Mouse (Mus musculus) midbrain, embryonic 12.5 days (tissue): Measurements from ENCODE around the gene Gsdmc4. TPM values are rescaled to one million over a fixed set of nuclear protein-coding genes. Genes with fewer than 3 reads are reported as not detected.
"Not testable (repeated sequence)": the region's sequence is repeated elsewhere in the genome, so short reads cannot be mapped to it uniquely, and the experiment has no call there.

Experiments used
- ATAC-seq: fragments of 200-750 bp; cut with Nextera tagmentation; 2 replicates; pipeline ENCODE4 v1.8.0; 2017; ENCODE audit warnings: low read depth, moderate TSS enrichment, moderate library complexity; ENCODE audit not compliant: low FRiP score
- H3K27ac ChIP-seq: fragments of 300-500 bp; sonication (generic); replicated peaks from 2 replicates; pipeline ENCODE4 v1.5.1; 2016; ENCODE audit warnings: mild to moderate bottlenecking
- H3K27me3 ChIP-seq: fragments of 300-500 bp; sonication (generic); 2 replicates; pipeline ENCODE4 v1.6.1; 2016; ENCODE audit warnings: mild to moderate bottlenecking
- H3K36me3 ChIP-seq: fragments of 300-500 bp; sonication (generic); 2 replicates; pipeline ENCODE4 v1.6.1; 2016
- H3K4me1 ChIP-seq: fragments of 300-500 bp; sonication (generic); 2 replicates; pipeline ENCODE4 v1.6.1; 2016
- H3K4me2 ChIP-seq: fragments of 300-500 bp; sonication (generic); replicated peaks from 2 replicates; pipeline ENCODE4 v1.6.1; 2016; ENCODE audit warnings: mild to moderate bottlenecking, moderate library complexity
- H3K4me3 ChIP-seq: fragments of 300-500 bp; sonication (generic); 2 replicates; pipeline ENCODE4 v1.5.1; 2016; ENCODE audit warnings: mild to moderate bottlenecking
- H3K9ac ChIP-seq: fragments of 300-500 bp; sonication (generic); replicated peaks from 2 replicates; pipeline ENCODE4 v1.6.1; 2016; ENCODE audit warnings: mild to moderate bottlenecking, moderate library complexity
- H3K9me3 ChIP-seq: fragments of 300-500 bp; sonication (generic); 2 replicates; pipeline ENCODE4 v1.6.1; 2016; ENCODE audit warnings: mild to moderate bottlenecking
- WGBS: fragments of 180-500 bp; shearing (Covaris S2); methylation state at CpG from one replicate; pipeline ENCODE4 v1.1.7; 2016; 5-methylcytosine and 5-hydroxymethylcytosine counted together
- polyA plus RNA-seq: library from polyadenylated mRNA; unstranded; fragments of >200 nt; fragmentation: Nextera tagmentation; extraction: Ambion mirVana; gene quantifications from 2 replicates; pipeline ENCODE4 v1.2.1, GENCODE M21; 2016

Gsdmc4 gene
- polyA plus RNA-seq, 1 experiment from 2014 or later = not detected

DNA sequence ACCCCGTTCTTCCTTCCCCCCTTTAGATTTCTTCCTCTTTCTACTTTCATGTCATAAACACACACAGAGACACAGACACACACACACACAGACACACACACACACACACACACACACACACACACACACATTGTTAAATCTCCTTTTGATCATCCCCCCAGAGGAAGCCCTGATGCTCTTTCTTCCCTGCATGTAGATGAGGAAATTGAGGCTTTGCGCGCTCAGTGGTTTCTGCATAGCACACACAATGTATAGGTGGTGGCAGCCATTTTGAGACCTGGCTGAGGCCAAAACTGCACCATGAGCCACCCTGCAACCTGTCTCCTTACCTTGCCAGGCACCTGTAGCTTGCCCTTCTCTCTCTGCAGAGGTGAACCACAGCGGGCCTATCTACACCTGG is 4.5 kb upstream of the Gsdmc4 start:
- not testable (repeated sequence) for H3K4me1 ChIP-seq, H3K4me2 ChIP-seq, ATAC-seq, H3K4me3 ChIP-seq, H3K27ac ChIP-seq, H3K27me3 ChIP-seq, H3K9me3 ChIP-seq, H3K36me3 ChIP-seq, H3K9ac ChIP-seq
- 83% methylated on average over 4 of the region's 4 CpGs for WGBS

DNA sequence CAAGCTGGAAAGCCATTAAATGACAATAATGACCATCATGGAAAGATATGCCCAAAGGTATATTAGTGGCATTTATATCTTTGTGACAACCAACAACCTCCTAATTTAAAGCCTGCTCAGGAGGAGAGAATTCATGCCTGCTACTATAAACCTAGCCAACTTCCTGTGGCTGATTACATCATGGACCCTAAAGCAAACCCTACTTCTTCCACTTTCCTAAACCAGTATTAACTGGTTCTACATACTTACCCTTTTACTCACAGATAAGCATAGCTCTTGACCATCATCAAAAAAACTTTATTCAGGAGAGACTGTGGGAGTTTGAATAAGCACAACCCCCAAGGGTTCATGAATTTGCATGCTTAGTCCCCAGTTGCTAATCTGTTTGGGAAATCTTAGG is 2.2 kb downstream of the Gsdmc4 start:
- H3K4me2 ChIP-seq, H3K9ac ChIP-seq, ATAC-seq, H3K4me1 ChIP-seq, H3K27me3 ChIP-seq, H3K27ac ChIP-seq, H3K4me3 ChIP-seq, H3K36me3 ChIP-seq, H3K9me3 ChIP-seq: not testable (repeated sequence)

DNA sequence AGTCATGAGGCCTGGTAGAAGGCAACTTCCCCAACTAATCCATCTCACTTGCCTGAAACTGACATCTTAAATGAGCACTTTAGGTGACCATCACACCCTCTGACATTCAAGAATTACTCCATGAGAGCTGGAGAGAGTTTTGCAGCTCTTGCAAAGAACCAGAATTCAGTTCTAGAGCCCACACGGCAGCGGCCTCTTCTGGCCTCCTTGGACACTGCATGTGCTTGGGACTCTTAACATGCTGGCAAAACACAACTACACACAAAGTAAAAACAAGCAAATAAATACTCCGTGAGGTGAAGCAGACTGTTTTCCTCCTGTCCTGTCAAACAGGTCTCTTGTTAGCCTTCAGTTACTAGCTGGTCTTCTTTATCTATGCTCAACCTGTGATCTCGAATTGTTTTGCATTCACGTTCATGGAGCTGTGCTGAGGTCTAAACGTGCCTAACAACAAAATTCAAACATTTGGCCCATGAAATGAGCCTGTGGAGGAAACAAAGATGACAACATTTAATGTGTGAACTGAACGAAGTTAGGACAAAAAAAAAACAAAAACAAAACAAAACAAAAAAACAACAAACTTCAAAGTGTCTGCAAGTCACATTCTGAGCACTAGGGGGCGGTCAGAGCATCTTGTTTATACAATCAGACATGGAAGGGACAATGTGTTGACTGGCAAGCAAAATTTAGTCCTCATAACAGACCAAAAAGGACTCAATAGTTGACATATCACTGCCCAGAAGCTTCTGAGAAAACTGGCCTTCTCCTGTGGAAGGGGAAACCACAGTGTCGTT is 16.3 kb downstream of the Gsdmc4 start:
- not testable (repeated sequence) for H3K27ac ChIP-seq, H3K36me3 ChIP-seq, H3K4me3 ChIP-seq, H3K9ac ChIP-seq, H3K4me2 ChIP-seq, H3K27me3 ChIP-seq, H3K4me1 ChIP-seq, ATAC-seq, H3K9me3 ChIP-seq
- WGBS = 38% methylated on average over 9 of the region's 9 CpGs

DNA sequence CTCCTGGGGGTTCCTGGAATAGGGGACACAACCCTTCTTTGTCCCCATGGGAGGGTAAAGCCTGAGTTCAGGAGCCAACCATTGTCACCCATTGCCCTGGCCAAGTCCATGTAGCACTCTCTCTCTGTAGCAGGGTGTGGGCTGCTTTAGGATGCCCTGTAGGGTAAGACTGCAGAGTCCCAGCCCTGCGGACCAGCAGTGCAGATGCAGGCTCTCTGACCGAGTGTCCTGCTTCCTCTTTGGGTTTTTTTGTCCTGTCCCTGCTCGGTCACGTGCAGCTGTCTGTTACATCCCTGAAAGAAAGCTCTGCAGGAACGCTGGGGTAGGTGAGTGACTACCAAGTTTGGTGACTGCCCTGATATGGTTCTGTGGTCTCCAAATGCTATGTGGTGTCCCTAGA is 23.7 kb downstream of the Gsdmc4 start:
- not testable (repeated sequence) for H3K27me3 ChIP-seq, H3K4me2 ChIP-seq, H3K4me1 ChIP-seq, H3K9ac ChIP-seq, ATAC-seq, H3K4me3 ChIP-seq, H3K27ac ChIP-seq, H3K9me3 ChIP-seq, H3K36me3 ChIP-seq
- WGBS = 75% methylated on average over 5 of the region's 5 CpGs

DNA sequence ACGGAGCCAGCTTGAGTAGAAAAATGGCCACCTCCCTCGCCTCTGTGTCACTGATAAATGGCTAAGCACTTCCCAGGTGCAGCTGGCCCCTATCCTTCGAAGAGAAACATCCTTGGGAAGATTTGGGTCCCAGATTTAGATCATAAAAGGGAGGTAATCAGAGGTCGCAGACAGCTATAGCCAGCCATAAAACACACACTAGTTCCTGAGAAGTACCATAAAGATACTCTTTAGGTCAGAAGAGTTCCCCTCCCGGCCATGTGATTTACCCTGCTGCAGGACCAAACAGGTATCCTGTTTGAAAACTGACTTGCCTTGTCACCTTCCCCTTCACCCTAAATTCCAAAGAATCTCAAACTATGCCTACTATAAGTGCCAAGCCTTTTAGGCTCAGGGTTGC is 24.1 kb downstream of the Gsdmc4 start:
- not testable (repeated sequence) for H3K4me3 ChIP-seq, H3K4me1 ChIP-seq, H3K36me3 ChIP-seq, H3K9me3 ChIP-seq, ATAC-seq, H3K27ac ChIP-seq, H3K9ac ChIP-seq, H3K4me2 ChIP-seq, H3K27me3 ChIP-seq
- WGBS = no CpG with 5 or more reads among the region's 5 CpGs

DNA sequence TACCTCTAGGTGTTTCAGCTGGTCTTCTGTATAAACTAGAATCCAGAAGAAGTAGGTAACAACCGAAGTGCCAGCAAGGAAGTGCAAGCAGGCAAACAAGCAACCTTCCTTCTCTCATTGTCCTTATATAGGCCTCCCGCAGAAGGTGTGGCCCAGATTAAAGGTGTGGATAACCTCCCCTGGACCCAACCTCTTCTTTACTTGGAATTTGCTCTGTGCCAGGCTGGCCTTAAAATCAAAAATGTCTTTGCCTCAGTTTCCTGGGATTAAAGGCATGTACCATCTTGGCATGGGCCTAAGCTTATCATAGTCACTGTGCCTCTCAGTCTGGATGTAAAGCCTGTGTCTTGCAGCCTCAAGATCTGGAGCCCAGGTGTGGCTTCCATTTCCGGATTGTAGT is 33.6 kb downstream of the Gsdmc4 start, which contains the start of gene Gsdmc3:
Gsdmc3 (minus strand) TSS at position 101 of the 400 bp plus-strand sequence.
- H3K9ac ChIP-seq, H3K4me2 ChIP-seq, H3K36me3 ChIP-seq, H3K27me3 ChIP-seq, H3K9me3 ChIP-seq, H3K27ac ChIP-seq, ATAC-seq, H3K4me1 ChIP-seq, H3K4me3 ChIP-seq: not testable (repeated sequence)
- 94% methylated on average over 1 of the region's 3 CpGs for WGBS

DNA sequence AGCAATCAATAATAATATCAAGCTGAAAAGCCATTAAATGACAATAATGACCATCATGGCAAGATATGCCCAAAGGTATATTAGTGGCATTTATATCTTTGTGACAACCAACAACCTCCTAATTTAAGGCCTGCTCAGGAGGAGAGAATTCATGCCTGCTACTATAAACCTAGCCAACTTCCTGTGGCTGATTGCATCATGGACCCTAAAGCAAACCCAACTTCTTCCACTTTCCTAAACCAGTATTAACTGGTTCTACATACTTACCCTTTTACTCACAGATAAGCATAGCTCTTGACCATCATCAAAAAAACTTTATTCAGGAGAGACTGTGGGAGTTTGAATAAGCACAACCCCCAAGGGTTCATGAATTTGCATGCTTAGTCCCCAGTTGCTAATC is 35.9 kb downstream of the Gsdmc4 start:
- H3K36me3 ChIP-seq, H3K4me2 ChIP-seq, ATAC-seq, H3K27ac ChIP-seq, H3K4me3 ChIP-seq, H3K27me3 ChIP-seq, H3K9me3 ChIP-seq, H3K4me1 ChIP-seq, H3K9ac ChIP-seq: not testable (repeated sequence)

DNA sequence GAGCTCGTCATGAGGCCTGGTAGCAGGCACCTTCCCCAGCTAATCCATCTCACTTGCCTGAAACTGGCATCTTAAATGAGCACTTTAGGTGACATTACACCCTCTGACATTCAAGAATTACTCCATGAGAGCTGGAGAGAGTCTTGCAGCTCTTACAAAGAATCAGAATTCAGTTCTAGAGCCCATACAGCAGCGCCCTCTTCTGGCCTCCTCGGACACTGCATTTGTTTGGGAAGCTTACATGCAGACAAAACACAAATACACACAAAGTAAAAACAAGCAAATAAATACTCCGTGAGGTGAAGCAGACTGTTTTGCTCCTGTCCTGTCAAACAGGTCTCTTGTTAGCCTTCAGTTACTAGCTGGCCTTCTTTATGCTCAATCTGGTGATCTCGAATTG is 50.1 kb downstream of the Gsdmc4 start:
- H3K4me3 ChIP-seq, H3K27ac ChIP-seq, H3K4me2 ChIP-seq, H3K36me3 ChIP-seq, H3K27me3 ChIP-seq, ATAC-seq, H3K4me1 ChIP-seq, H3K9ac ChIP-seq, H3K9me3 ChIP-seq: not testable (repeated sequence)
- WGBS = 43% methylated on average over 5 of the region's 5 CpGs

Other genes starting within 250 kb of the Gsdmc4 start
- gene Gsdmc2, start 67.1 kb downstream of the Gsdmc4 start, polyA plus RNA-seq = not detected in 2 replicates
- gene Gsdmc3, start 33.7 kb downstream of the Gsdmc4 start, polyA plus RNA-seq = not detected in 2 replicates
- gene Fam49b, start 148.2 kb upstream of the Gsdmc4 start, polyA plus RNA-seq = 94.2 and 96.9 TPM in 2 replicates